Mouse (Mus musculus) erythroblast, embryonic 14.5 days (primary cell): ENCODE data around the gene Cpa1.

Experiments used
- GATA1 ChIP-seq: IDR thresholded peaks from 2 replicates; pipeline ENCODE4 v1.6.1; 2012; ENCODE audit warnings: low read length, inconsistent platforms, mixed read lengths
- TAL1 ChIP-seq: IDR thresholded peaks from 3 replicates; pipeline ENCODE4 v1.6.1; 2012; ENCODE audit warnings: low read length, inconsistent platforms, mixed read lengths

- TF ChIP-seq GATA1, result no peak
- no peak for TF ChIP-seq TAL1
Measured at GRCm38 (mm10) chr6:30624763-30625162, 14.3 kb upstream of the Cpa1 start.
